Mouse (Mus musculus) brain, embryonic 14.5 days (tissue): Measurements from ENCODE around the gene Ebf3. TPM values are rescaled to one million over a fixed set of nuclear protein-coding genes. Genes with fewer than 3 reads are reported as not detected.
A peak's percentile ranks its signal among the peaks of the same experiment; 100 is the strongest.

ENCODE experiments used
- DNase-seq: peaks from one replicate; pipeline ENCODE4 v3.0.0-alpha.2; 2011; ENCODE audit warnings: low read depth
- CTCF ChIP-seq: fragments of 200-500 bp; IDR thresholded peaks from 2 replicates; pipeline ENCODE4 v1.5.1; 2012; ENCODE audit warnings: inconsistent platforms, mild to moderate bottlenecking, moderate library complexity, borderline replicate concordance; ENCODE audit not compliant: insufficient read depth, insufficient read length; ENCODE audit errors: extremely low read depth
- POLR2A ChIP-seq: fragments of 200-500 bp; IDR thresholded peaks from 2 replicates; pipeline ENCODE4 v1.6.1; 2012; ENCODE audit warnings: mild to moderate bottlenecking, inconsistent platforms, borderline replicate concordance; ENCODE audit not compliant: poor library complexity, insufficient read depth, insufficient read length, severe bottlenecking; ENCODE audit errors: extremely low read depth
- polyA plus RNA-seq: library from polyadenylated mRNA; depleted of rRNA; stranded (reverse); fragments of >200 nt; gene quantifications from 2 replicates; pipeline ENCODE4 v1.2.3, GENCODE M21; 2012; rRNA removed

The Ebf3 gene
- polyA plus RNA-seq, result 46.4 and 157 TPM in 2 replicates

DNA sequence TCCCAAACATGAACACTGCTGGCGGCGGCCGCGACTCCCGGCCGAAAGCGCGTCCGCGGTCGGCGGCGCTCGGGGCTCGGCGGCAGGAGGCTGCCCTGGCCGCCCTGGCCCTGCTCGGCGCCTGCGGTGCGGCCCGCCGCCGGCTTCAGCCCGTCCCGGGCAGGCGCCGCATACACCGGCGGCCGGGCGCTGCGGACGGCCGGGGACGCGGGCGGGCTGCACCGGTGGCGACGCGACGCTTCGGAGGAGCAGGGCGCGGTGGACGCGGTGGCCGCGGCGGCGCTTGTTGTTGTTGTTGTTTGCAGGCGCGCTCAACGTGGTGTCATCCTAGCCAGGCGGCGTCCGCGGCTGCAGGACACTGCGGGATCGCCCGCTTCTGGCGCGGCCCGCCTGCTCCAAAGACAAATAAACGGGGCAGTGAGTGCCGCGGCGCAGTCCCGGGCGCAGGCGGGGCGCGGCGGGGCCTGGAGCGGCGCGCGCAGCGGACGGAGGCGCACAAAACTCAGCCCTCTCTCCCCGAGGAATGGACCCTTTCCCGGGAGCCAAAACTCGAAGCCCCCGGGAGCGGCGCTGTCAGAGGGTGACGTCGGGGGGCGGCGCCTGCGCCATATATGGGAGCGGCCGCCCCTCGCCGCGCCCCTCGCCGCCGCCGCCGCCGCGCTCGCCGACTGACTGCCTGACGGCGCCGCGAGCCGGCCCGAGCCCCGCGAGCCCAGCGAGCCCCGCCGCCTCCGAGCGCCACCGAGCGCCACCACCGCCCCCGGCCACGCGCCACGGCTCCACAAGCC is at the start of gene Ebf3:
Ebf3 (minus strand) TSS at position 542 of the 788 bp plus-strand sequence.
- TF ChIP-seq POLR2A, result 0 out of 2 replicates have a peak, but pooled peaks have one; percentile 13
- no peak for TF ChIP-seq CTCF
- peak; percentile 93 for DNase-seq

DNA sequence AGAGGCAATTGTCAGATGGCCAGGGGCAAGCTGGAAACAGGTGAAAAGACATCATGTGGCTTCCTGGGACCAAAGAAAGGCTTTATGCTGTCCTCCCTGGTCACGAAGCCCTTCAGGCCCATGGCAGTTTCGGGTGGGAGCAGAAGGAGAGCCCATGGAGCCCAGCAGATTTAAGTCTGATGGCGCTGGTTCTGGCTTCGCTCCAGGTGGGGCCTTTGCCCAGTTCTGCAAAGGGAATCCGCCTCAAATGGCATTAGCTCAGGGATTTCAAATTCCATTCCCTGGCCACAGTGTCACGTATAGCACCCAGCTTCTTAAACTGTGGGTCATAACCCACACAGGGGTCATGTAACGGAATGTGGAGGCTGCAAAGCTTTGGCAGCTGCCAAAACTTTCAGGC is 32.6 kb upstream of the Ebf3 start:
- DNase-seq, result peak; percentile 41
- TF ChIP-seq CTCF (no peak), POLR2A (no peak)

DNA sequence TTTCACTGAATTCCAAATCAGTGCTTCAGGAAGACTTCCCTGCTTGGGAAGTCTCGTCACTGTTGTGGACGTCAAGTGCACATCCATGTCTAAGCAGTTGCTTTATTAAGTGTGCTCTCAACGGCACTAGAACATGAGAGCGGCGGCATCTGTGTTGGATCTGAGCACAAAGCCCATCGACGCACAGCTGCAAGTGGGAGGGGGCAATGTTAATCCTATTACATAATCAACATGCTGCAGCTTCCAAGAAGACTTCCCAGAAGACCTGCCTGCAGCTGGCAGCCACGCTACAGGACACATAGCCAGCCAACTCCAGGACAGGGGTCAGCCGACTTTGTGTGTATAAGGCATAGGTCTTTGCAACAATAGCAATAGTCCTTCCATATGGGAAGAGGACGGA is 31.8 kb upstream of the Ebf3 start:
- TF ChIP-seq POLR2A (no peak), CTCF (no peak)

DNA sequence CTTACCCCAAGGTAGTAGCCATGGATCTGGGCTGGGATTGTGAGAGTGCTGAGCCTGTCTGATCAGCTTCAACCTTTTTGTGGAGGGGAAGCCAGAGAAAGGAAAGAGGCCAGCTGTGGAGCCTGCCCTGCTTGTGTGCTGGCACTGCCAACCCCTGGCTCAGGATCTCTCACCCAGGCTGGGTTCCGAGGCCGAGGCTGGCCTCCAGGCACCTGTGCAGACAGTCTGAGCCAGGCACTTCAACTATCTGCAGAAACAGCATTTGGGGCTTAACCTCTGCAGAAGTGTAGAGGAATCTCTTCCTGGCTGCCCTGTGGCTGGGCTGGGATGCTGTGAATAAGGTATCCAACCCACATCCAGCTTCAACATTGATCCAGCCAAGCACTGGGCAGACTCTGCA is 19.7 kb upstream of the Ebf3 start:
- TF ChIP-seq CTCF (no peak), POLR2A (no peak)
- DNase-seq, result no peak

More for the DNA sequence above, 31.8 kb upstream of the Ebf3 start:
- peak; percentile 72 for DNase-seq

DNA sequence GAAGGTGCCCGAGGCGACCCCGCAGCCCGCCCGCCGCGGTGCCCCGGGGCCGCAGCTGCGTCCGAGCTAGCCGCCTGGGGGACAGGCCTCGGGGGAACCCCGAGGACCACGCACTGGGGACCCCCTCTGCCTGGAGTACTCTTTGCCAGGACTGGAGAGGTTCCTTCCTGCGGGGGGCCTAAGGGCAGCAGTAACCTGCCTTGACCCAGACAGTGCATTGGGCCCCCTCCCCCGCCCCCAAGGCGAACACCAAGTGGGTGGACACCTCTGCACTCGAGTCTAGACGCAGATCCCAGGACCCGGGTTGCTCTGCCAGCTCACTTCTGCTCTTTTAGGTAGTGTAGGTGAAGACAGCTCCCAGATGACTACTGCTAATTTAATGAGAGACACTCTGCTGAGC is 8.7 kb upstream of the Ebf3 start:
- TF ChIP-seq CTCF (no peak), POLR2A (no peak)
- DNase-seq, result no peak

DNA sequence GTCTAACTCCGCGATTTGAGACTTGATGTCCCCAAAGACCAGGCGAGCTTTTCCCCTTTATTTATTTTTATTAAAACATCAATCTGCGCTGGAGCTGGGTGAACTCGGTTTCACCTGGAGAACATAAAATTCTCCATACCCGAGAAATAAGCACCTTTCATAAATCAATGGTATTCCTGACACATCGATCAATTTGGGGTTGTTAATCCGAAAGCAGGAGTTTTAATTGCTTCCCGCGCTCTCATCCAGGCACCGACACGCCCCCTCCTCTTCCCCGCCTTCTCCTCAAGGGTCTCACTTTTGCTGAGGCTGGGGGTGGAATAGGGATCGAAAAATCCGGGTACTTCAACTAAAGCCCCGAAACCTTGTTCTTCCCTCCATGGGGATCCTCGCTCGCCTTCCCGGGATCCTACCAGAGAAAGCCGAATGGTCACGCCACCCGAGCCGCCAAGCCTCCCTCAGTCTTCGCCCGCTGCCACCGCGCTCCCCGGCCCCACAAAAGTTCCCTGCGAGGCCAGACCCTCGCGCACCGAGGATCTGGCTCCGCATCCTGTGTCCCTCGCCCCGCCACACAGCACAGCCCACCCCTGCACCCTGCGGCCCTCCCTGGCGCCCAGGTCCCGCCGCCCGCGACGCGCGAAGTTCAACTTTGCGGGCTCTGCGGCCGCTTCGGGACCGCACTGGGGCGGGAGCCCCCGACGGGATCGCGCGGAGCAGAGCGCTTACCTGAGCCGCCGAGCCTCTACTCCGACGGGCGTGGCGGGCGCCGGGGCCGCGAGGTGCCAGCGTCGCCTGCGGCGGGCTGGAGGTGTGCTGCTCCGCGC is 7.9 kb upstream of the Ebf3 start:
- peak; percentile 33 for DNase-seq
- TF ChIP-seq CTCF (no peak), POLR2A (no peak)

DNA sequence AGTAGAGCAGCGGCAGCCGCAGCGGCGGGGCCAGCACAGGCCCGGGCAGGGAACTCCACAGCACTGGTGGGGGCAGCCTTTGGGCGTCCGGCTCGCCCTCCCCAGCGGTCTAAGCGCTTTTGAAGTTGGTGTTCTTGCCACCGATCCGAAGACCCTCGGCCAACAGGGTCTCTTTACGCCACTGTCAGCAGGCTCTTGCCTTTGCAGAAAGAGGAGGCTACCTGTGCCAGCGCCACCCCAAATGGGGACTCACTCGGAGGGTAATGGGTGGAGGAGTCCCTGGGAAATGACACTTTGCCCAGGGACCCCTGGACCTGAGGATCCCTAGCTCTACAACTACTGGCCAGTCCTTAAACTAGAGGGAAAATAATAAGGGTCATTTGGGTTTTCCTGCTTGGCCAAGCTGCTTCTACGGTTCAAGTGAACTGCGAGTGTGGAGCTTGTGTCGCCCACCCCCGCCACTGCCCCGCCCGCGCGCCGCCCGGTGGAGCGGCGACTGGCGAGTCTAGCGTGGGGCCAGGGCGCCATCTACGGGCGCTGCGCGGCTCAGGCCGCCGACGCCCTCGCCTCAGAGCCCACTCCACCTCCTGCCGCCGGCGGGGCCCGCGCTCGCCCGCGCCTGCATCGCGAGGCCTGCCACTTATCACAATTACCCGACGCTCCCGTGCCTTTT is 7.0 kb upstream of the Ebf3 start:
- TF ChIP-seq POLR2A, result no peak
- TF ChIP-seq CTCF, result peak; percentile 79
- DNase-seq, result peak; percentile 84

DNA sequence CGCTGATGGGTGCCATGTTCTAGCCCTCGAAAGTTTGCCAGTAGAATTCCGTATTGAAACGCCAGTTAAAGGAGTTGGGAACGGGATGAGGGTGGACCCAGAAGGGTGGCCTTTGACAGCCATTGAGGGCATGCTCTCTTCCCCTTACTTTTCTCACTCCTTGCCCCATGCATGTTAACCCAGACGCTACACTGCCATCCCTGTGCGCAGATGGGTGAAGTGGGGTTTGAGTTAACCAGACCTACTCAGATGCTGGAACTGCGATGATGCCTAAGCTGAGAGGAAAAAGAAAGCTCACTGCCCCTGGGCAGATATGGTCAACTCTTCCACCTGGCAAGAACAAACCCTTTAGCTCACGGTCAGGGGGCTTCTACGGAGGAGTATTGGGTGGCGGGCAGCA is 6.1 kb upstream of the Ebf3 start:
- TF ChIP-seq CTCF (no peak), POLR2A (no peak)
- peak; percentile 19 for DNase-seq

DNA sequence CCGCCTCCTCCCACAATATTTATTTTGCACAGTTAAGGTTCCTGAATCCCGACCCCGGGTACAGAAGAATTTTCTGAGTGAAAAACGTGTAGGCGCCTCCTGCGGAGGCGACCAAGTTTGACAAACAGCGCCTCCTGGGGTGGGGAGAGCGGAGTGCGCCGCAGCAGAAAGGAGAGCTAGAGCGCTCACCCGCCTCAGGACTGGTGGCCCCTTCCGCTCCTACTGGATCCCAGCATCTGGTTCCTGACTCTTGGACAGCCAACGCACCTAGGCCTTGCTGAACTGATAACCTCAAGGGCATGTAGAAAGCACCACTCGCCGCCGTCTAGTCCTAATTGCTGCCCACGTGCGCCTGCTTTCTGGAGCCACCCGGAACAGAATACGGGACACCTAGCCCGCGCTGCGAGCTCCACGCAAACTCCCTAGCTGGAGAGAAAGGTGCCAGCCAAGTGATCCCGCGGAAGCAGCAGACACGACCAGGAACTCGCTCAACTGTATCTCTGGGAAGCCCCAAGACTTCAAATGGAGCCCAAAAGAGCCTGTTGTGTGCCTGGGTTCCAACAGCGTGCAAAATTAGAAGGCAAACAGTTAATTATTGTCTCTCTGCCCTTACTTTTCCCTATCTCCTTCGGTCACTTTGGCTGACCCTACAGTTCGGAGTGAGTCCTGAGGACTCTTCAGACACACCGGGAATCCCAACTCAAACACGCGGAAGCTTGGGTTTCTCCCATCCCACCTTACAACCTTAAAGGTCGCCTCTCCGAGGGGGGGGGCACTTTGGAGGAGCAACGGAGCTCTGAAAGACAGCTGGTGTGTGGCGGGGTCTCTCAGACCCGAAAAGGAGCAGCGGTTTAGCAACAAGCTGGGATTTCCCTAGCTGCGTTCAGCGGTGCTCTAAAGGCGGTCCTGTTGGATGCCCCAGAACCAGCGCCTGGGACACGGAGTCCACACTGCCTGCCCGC is 5.0 kb upstream of the Ebf3 start:
- peak; percentile 82 for DNase-seq
- TF ChIP-seq CTCF (peak; percentile 77), POLR2A (no peak)

DNA sequence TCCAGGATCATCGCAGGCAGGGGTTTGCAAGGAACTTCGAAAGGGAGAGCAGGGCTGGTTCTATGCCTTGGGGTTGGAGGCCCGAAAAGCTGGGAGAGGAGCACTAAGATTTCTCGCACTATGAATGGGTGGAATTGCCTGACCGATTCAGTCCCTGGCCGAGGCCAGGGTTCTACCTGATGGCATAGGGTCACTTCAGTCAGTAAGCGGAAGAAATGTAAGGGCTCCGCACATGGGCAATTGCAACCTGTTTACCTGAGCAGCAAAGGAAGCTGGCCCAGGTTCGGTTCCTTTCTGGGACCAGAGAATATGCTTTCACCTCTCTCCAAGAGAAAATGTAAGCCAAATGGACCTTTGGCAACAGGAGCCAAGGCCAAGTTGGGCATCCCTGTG is 4.1 kb upstream of the Ebf3 start:
- no peak for TF ChIP-seq CTCF
- no peak for TF ChIP-seq POLR2A
- no peak for DNase-seq
